Mouse (Mus musculus) T-cell, adult 2 months (primary cell): ENCODE measurements at regions not wholly inside any gene's neighbourhood (a gene's known extent, or its start where the extent isn't known, plus 50 kb on each side); places are given as distances from the start of the nearest gene placed in this dataset.

Source experiments
- DNase-seq: peaks from one replicate; pipeline ENCODE4 v3.0.0; 2022; ENCODE audit warnings: low spot score

DNA sequence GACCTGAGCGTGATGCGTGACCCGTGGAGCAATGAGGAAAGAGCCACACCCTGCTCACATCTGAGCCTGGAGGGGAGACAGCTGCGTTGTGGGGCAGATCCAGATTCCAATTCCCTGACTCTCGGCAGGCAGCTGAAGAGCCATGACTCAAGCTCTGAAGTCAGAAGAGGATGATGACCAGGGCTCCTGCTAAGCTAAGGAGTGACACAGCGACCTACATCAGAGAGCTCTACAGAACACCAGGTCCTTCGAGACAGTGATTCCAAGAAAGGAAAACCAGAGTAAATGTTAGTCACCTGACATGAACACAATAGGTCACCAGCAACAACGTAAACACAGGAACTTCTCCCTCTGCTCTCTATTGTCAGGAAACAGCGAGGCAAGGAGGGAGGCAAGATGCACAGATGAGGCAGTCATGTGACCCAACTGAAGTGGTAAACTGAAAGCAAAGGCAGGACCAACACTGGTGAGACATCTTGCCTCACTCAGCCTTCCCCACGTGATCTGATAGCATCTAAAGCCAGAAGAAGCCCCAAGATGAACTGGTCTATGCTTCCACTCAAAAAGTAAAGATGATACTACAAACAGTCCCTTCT lies 444.2 kb upstream of the Gm19410 start:
- DNase-seq: peak; percentile 56

DNA sequence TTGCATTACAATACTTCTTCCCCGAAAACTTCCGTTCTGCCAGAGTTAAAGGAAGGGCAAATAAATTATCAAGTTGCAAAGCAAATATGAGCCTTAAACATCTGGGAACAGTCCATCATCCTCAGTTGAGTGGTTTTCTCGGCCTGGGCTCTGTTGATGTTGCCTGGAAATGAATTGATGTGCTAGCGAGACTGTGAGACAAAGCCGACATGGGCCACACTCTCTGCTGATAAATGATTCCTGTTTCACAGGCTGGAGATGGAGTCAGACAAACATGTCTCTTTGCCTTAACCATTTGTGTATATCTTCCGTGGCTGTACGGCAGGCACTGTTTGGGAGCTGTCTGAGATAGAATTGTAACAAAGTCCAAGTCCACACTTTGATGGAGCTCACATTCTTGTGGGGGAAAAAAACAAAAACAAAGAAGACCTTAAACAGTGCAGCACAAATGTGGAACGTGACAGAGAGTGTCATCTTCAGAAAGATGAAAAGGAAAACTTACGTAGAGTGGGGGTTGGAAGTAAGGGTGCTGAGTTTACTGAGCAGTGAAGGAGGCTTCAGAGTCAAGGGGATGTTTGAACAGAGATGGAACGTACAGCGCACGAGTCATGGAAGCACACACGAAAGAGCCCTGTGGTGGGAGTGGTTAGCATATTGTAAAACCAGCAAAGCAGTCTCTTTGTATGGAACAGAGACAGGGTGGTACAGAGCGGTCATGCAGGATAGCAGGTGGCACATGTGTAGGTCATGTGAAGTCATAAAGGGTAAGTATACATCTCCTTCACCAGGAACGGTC lies 442.2 kb upstream of the Gm19410 start:
- no peak for DNase-seq
